Mouse (Mus musculus) small intestine, adult 2 months (tissue): ENCODE data around the gene Magi1.

Experiments used
- CTCF ChIP-seq: fragments of 200-500 bp; IDR thresholded peaks from 2 replicates; pipeline ENCODE4 v1.5.1; 2012; ENCODE audit warnings: low read depth, mild to moderate bottlenecking, control low read depth, inconsistent platforms, low read length, moderate library complexity, mixed read lengths; ENCODE audit not compliant: insufficient replicate concordance, insufficient read length; ENCODE audit errors: extremely low read depth
- POLR2A ChIP-seq: fragments of 200-500 bp; IDR thresholded peaks from 2 replicates; pipeline ENCODE4 v1.6.1; 2012; ENCODE audit warnings: low read depth, mild to moderate bottlenecking, control low read depth, inconsistent platforms, low read length, moderate library complexity

DNA sequence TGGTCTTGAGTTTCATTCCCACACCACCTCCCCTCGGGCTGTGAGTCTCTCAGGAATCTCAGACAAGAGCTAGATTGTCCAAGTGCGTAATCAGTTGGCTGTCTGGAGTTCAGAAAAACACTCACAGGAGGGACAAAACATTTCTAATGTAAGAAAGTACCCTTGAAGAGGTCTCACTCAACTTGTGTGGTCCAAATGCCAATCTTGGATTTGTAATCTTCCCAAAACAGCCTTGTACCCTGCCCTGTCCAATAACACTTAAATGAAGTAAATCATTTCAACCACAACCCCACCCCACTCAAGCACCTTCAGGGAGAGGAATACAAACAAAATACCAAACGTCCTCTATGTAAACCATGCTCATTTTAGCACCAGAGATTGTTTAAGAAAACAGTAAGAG lies 82.8 kb downstream of the Magi1 start:
- no peak for TF ChIP-seq POLR2A
- TF ChIP-seq CTCF, result no peak
